11 mouse cellular contexts compared by ENCODE assay signal in genomic region chr12:109844723-109845601, GRCm38 (mm10).
DNase-seq lines count a peak whose midpoint lies in the region; ATAC-seq and TF ChIP-seq lines count a peak whose summit lies in the region.
"Had no signal": no experiment of that assay in that cellular context is flagged by ENCODE, and none has a peak within 500 bp of the region (broad histone marks: within the 10 kb centered on the region; RNA-seq: fewer than 3 reads in every experiment).

No protein-coding gene starts in this region.

- WGBS in kidney, embryonic 14.5 days = 70% methylated on average over 8 of the region's 8 CpGs
- WGBS in midbrain, embryonic 13.5 days = 58% methylated on average over 8 of the region's 8 CpGs
- 36% methylated on average over 8 of the region's 8 CpGs for WGBS in midbrain, postnatal 0 days
- 57% methylated on average over 8 of the region's 8 CpGs for WGBS in hindbrain, embryonic 12.5 days
- 65% methylated on average over 8 of the region's 8 CpGs for WGBS in stomach, embryonic 16.5 days

- H3K27ac ChIP-seq in kidney, embryonic 14.5 days (ENCODE audit: low read depth, low read length) = no peak overlapping the region
- H3K27ac ChIP-seq in midbrain, embryonic 13.5 days = no peak overlapping the region
- H3K27ac ChIP-seq in midbrain, postnatal 0 days (ENCODE audit: low read depth, low read length) = no peak overlapping the region
- H3K27ac ChIP-seq in hindbrain, embryonic 12.5 days = peak overlapping the region; percentile 49; the same call in 1 of the 2 replicates
- H3K27ac ChIP-seq in stomach, embryonic 16.5 days (ENCODE audit: low read length) = peak overlapping the region; percentile 66
- H3K27ac ChIP-seq: forebrain, embryonic 13.5 days; liver, embryonic 13.5 days had no signal

- H3K9ac ChIP-seq in kidney, embryonic 14.5 days (ENCODE audit: low read depth, low read length) = no peak overlapping the region
- no peak overlapping the region for H3K9ac ChIP-seq in midbrain, embryonic 13.5 days (replicated peaks)
- H3K9ac ChIP-seq in midbrain, postnatal 0 days (replicated peaks; ENCODE audit: low read length, poor library complexity, severe bottlenecking) = no peak overlapping the region
- H3K9ac ChIP-seq in hindbrain, embryonic 12.5 days = no peak overlapping the region
- no peak overlapping the region for H3K9ac ChIP-seq in stomach, embryonic 16.5 days (ENCODE audit: low read length)
- H3K9ac ChIP-seq: forebrain, embryonic 13.5 days; liver, embryonic 13.5 days had no signal

- no peak overlapping the region for H3K4me2 ChIP-seq in kidney, embryonic 14.5 days (replicated peaks; ENCODE audit: low read depth, low read length)
- no peak overlapping the region for H3K4me2 ChIP-seq in midbrain, embryonic 13.5 days (replicated peaks)
- no peak overlapping the region for H3K4me2 ChIP-seq in midbrain, postnatal 0 days (ENCODE audit: low read depth, low read length, poor library complexity, severe bottlenecking)
- H3K4me2 ChIP-seq in hindbrain, embryonic 12.5 days (replicated peaks) = no peak overlapping the region
- H3K4me2 ChIP-seq in stomach, embryonic 16.5 days (ENCODE audit: low read depth, low read length) = no peak overlapping the region
- H3K4me2 ChIP-seq: forebrain, embryonic 13.5 days; liver, embryonic 13.5 days had no signal

- H3K9me3 ChIP-seq in kidney, embryonic 14.5 days (ENCODE audit: control insufficient read depth, low read length) = no peaks in the 10 kb centered on the region
- H3K9me3 ChIP-seq in midbrain, embryonic 13.5 days = no peaks in the 10 kb centered on the region
- H3K9me3 ChIP-seq in midbrain, postnatal 0 days (ENCODE audit: low read length) = no peaks in the 10 kb centered on the region
- no peaks in the 10 kb centered on the region for H3K9me3 ChIP-seq in hindbrain, embryonic 12.5 days (replicated peaks)
- H3K9me3 ChIP-seq in stomach, embryonic 16.5 days (replicated peaks; ENCODE audit: control insufficient read depth, low read length) = no peaks in the 10 kb centered on the region
- H3K9me3 ChIP-seq: forebrain, embryonic 13.5 days; liver, embryonic 13.5 days had no signal

- H3K4me3 ChIP-seq in kidney, embryonic 14.5 days (ENCODE audit: low read length) = no peak overlapping the region
- no peak overlapping the region for H3K4me3 ChIP-seq in midbrain, embryonic 13.5 days (replicated peaks)
- H3K4me3 ChIP-seq in midbrain, postnatal 0 days (ENCODE audit: low read depth, low read length) = no peak overlapping the region
- H3K4me3 ChIP-seq in hindbrain, embryonic 12.5 days = no peak overlapping the region
- no peak overlapping the region for H3K4me3 ChIP-seq in stomach, embryonic 16.5 days (replicated peaks; ENCODE audit: low read length)
- H3K4me3 ChIP-seq: forebrain, embryonic 13.5 days; liver, embryonic 13.5 days had no signal

- TF ChIP-seq CTCF in midbrain, postnatal 0 days (IDR thresholded peaks at IDR 0.05) = no peak

- no peak for DNase-seq in kidney, adult 18-20 months
- DNase-seq in midbrain, postnatal 0 days (ENCODE audit: low spot score) = no peak
- no peak for DNase-seq in adrenal gland, postnatal 25 days
- no peak for DNase-seq in left cerebral cortex, adult 9 months (ENCODE audit: low spot score in 2 of 2)
- DNase-seq: cerebellum, adult 2 months; liver, embryonic 13.5 days had no signal

- no peaks in the 10 kb centered on the region for H3K36me3 ChIP-seq in kidney, embryonic 14.5 days (ENCODE audit: control insufficient read depth, insufficient read depth, low read length)
- no peaks in the 10 kb centered on the region for H3K36me3 ChIP-seq in midbrain, embryonic 13.5 days
- no peaks in the 10 kb centered on the region for H3K36me3 ChIP-seq in midbrain, postnatal 0 days (ENCODE audit: insufficient read depth, low read length)
- H3K36me3 ChIP-seq in hindbrain, embryonic 12.5 days = no peaks in the 10 kb centered on the region
- H3K36me3 ChIP-seq in stomach, embryonic 16.5 days (ENCODE audit: control insufficient read depth, insufficient read depth, low read length) = no peaks in the 10 kb centered on the region
- H3K36me3 ChIP-seq: liver, embryonic 13.5 days had no signal

- no peaks in the 10 kb centered on the region for H3K27me3 ChIP-seq in kidney, embryonic 14.5 days (ENCODE audit: control insufficient read depth, insufficient read depth, low read length)
- H3K27me3 ChIP-seq in midbrain, embryonic 13.5 days = no peaks in the 10 kb centered on the region; the same call in 1 of the 2 replicates
- no peaks in the 10 kb centered on the region for H3K27me3 ChIP-seq in midbrain, postnatal 0 days (ENCODE audit: insufficient read depth, low read length)
- no peaks in the 10 kb centered on the region for H3K27me3 ChIP-seq in hindbrain, embryonic 12.5 days
- no peaks in the 10 kb centered on the region for H3K27me3 ChIP-seq in stomach, embryonic 16.5 days (ENCODE audit: control insufficient read depth, insufficient read depth, low read length)
- H3K27me3 ChIP-seq: forebrain, embryonic 13.5 days; liver, embryonic 13.5 days had no signal

- peak; percentile 39; the same call in 1 of the 2 replicates for ATAC-seq in kidney, embryonic 14.5 days (ENCODE audit: low FRiP score, low TSS enrichment)
- ATAC-seq in midbrain, embryonic 13.5 days = 0 out of 2 replicates have a peak, but pooled peaks have one; percentile 45
- no peak for ATAC-seq in midbrain, postnatal 0 days (ENCODE audit: low FRiP score)
- ATAC-seq in hindbrain, embryonic 12.5 days (ENCODE audit: low FRiP score) = peak; percentile 35; the same call in 1 of the 2 replicates
- peak; percentile 37; the same call in 1 of the 2 replicates for ATAC-seq in stomach, embryonic 16.5 days (ENCODE audit: insufficient read depth, low FRiP score)

- H3K4me1 ChIP-seq in kidney, embryonic 14.5 days (ENCODE audit: control insufficient read depth, insufficient read depth, low read length) = no peaks in the 10 kb centered on the region; the same call in 1 of the 2 replicates
- H3K4me1 ChIP-seq in midbrain, embryonic 13.5 days (replicated peaks) = peaks cover 10% of the 10 kb centered on the region
- H3K4me1 ChIP-seq in midbrain, postnatal 0 days (ENCODE audit: insufficient read depth, low read length) = no peaks in the 10 kb centered on the region
- peaks cover 13% of the 10 kb centered on the region for H3K4me1 ChIP-seq in hindbrain, embryonic 12.5 days
- H3K4me1 ChIP-seq in stomach, embryonic 16.5 days (ENCODE audit: control insufficient read depth, insufficient read depth, low read length) = peaks cover 6% of the 10 kb centered on the region
- H3K4me1 ChIP-seq: liver, embryonic 13.5 days had no signal

Comparison
In these comparisons a context has a peak if more than half of its experiments do, and no peak if none do; other contexts are left out.
1. H3K27ac ChIP-seq: peak in hindbrain, embryonic 12.5 days (single experiment) and stomach, embryonic 16.5 days (single experiment); none in kidney, embryonic 14.5 days (single experiment), midbrain, embryonic 13.5 days (single experiment) and midbrain, postnatal 0 days (single experiment).